Mouse (Mus musculus): ENCODE results near the gene Cryge.

DNA sequence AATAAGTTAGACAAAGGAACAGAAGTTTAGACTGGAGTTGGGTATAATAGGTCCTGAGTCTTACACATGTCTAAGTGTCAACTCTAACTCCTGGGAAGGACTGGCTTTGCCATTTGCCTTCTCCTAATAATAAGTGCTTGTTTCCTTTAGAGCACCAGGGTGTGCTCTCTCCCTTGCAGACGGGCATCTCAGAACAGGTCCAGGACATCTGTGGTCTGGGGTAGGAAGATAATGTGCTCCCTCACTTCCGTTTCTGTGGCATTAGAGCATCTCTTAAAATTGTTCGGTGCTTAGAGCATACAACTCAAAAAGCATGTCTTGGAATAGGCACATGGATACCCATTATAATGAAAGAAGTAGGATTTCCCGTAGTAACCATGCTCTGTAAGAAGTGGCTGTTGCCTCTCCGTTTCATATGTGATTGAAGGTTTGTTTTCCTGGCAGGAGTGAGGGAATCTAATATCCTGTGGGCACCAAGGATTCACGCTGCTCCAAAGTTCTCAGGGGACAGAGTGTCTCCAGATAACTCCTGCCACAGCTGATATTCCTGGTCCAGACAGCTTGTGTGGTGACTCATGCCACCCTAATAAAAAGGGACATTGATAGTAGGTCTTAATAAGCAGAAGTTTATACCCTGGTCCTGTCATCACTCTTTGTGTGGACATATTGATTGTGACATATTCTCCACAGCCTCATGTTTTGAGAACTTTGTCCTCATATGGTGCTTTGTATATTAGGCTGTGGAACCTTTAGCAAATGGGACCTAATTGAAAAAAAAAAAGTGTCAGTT is 37.8 kb upstream of the Cryge start:
- TF ChIP-seq POLR2A (IDR thresholded peaks at IDR 0.05; ENCODE audit: low read depth, low read length) (no peak), CTCF (IDR thresholded peaks at IDR 0.05; ENCODE audit: extremely low read depth, insufficient read depth, insufficient read length, insufficient replicate concordance) (no peak)
